39 mouse cellular contexts compared by ENCODE assay signal in the genomic region with DNA sequence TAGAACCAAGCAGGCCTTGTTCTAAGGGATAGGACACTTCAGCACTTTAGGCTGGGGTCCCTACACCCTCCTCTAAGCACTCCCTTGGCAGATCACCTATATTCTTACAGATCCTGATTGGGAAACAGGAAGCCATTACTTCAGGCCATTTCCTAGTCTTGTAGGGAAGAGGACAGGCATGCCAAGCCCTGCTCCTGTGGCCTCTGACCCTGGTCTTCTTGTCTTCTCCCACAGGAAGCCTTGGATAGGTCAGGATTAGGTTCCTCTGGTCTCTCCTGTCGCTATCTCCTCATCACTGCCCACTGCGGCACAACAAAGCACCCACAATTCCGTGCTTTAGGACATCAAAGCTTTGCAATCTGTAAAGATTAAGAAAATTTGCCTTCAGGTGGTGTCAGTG. TPM values are rescaled to one million over a fixed set of nuclear protein-coding genes. Genes with fewer than 3 reads are reported as not detected.
DNase-seq lines count a peak whose midpoint lies in the region; ATAC-seq and TF ChIP-seq lines count a peak whose summit lies in the region.
"Had no signal": no experiment of that assay in that cellular context is flagged by ENCODE, and none has a peak within 500 bp of the region (broad histone marks: within the 10 kb centered on the region; RNA-seq: fewer than 3 reads in every experiment).

No protein-coding gene starts in this region.

- H3K9ac ChIP-seq in intestine, postnatal 0 days (ENCODE audit: low read depth, low read length) = no peak overlapping the region
- H3K9ac ChIP-seq in midbrain, embryonic 15.5 days = no peak overlapping the region
- H3K9ac ChIP-seq: embryonic facial prominence, embryonic 12.5 days; heart, embryonic 15.5 days; hindbrain, embryonic 14.5 days; liver, embryonic 12.5 days; liver, postnatal 0 days; midbrain, embryonic 13.5 days; neural tube, embryonic 15.5 days had no signal

- WGBS in kidney, adult 2 months = 72% methylated on average over 3 of the region's 3 CpGs
- WGBS in intestine, postnatal 0 days = 73% methylated on average over 3 of the region's 3 CpGs
- WGBS in midbrain, embryonic 15.5 days = 86% methylated on average over 3 of the region's 3 CpGs

- ATAC-seq in intestine, postnatal 0 days = no peak
- no peak for ATAC-seq in midbrain, embryonic 15.5 days (replicated peaks)
- ATAC-seq: forebrain, embryonic 14.5 days; liver, embryonic 12.5 days; liver, postnatal 0 days; midbrain, embryonic 13.5 days had no signal

- DNase-seq in gastrocnemius, adult 2 months = no peak
- no peak for DNase-seq in gastrocnemius, postnatal 25 days
- peak; percentile 57 for DNase-seq in kidney, adult 2 months
- no peak for DNase-seq in kidney, adult 8-10 months
- DNase-seq in kidney, postnatal 10 days = peak; percentile 33
- no peak for DNase-seq in neural tube, embryonic 10.5 days (ENCODE audit: extremely low spot score, low spot score)
- DNase-seq: adrenal gland, postnatal 25 days; cerebellum, adult 2 months; cerebellum, postnatal 14 days; left cerebral cortex, postnatal 4 days; liver, postnatal 0 days; lung, postnatal 36 days; retina, postnatal 1 day; right cerebral cortex, postnatal 14 days; thymus, postnatal 14 days had no signal

- H3K4me3 ChIP-seq in gastrocnemius, adult 2 months = no peak overlapping the region
- H3K4me3 ChIP-seq in kidney, adult 2 months (ENCODE audit: insufficient read depth, low read depth, low read length) = no peak overlapping the region
- no peak overlapping the region for H3K4me3 ChIP-seq in intestine, postnatal 0 days (ENCODE audit: low read depth, low read length)
- H3K4me3 ChIP-seq in midbrain, embryonic 15.5 days = no peak overlapping the region
- H3K4me3 ChIP-seq: embryonic facial prominence, embryonic 12.5 days; heart, embryonic 15.5 days; liver, embryonic 12.5 days; megakaryocyte, embryonic 14.5 days; midbrain, embryonic 13.5 days; neural tube, embryonic 15.5 days had no signal

- intact Hi-C loops in gastrocnemius, adult 2 months (cut with DNase I) = no loop called here

- peak overlapping the region; percentile 24; the same call in 1 of the 2 replicates for H3K27ac ChIP-seq in gastrocnemius, adult 2 months
- H3K27ac ChIP-seq in kidney, adult 2 months (ENCODE audit: insufficient read depth, low read depth, low read length) = peak overlapping the region; percentile 70
- no peak overlapping the region for H3K27ac ChIP-seq in intestine, postnatal 0 days (ENCODE audit: low read depth, low read length)
- H3K27ac ChIP-seq in midbrain, embryonic 15.5 days = no peak overlapping the region
- H3K27ac ChIP-seq: embryonic facial prominence, embryonic 12.5 days; heart, embryonic 15.5 days; hindbrain, embryonic 14.5 days; liver, embryonic 12.5 days; midbrain, embryonic 13.5 days; neural tube, embryonic 15.5 days had no signal

- no peak for TF ChIP-seq CTCF in gastrocnemius, adult 2 months (IDR thresholded peaks at IDR 0.05)
- no peak for TF ChIP-seq CTCF in kidney, adult 2 months (conservative IDR thresholded peaks at IDR 0.05; ENCODE audit: insufficient read depth, insufficient read length, low read depth, low read length)
- TF ChIP-seq CTCF in intestine, postnatal 0 days (IDR thresholded peaks at IDR 0.05; ENCODE audit: low read depth) = no peak

- no peaks in the 10 kb centered on the region for H3K9me3 ChIP-seq in intestine, postnatal 0 days (ENCODE audit: control insufficient read depth)
- H3K9me3 ChIP-seq in midbrain, embryonic 15.5 days = no peaks in the 10 kb centered on the region
- H3K9me3 ChIP-seq: embryonic facial prominence, embryonic 12.5 days; G1E; heart, embryonic 15.5 days; liver, embryonic 12.5 days; midbrain, embryonic 13.5 days; neural tube, embryonic 15.5 days had no signal

- H3K27me3 ChIP-seq in kidney, adult 2 months (replicated peaks; ENCODE audit: control insufficient read depth, insufficient read depth, low read length) = no peaks in the 10 kb centered on the region
- no peaks in the 10 kb centered on the region for H3K27me3 ChIP-seq in intestine, postnatal 0 days (replicated peaks; ENCODE audit: control insufficient read depth, insufficient read depth, low read length)
- H3K27me3 ChIP-seq in midbrain, embryonic 15.5 days (replicated peaks) = peaks cover 1% of the 10 kb centered on the region; the same call in 1 of the 2 replicates
- H3K27me3 ChIP-seq: heart, embryonic 15.5 days; midbrain, embryonic 13.5 days; neural tube, embryonic 15.5 days had no signal

- peaks cover 3% of the 10 kb centered on the region; the same call in 1 of the 2 replicates for H3K4me1 ChIP-seq in kidney, adult 2 months (ENCODE audit: control insufficient read depth, insufficient read depth, low read length)
- no peaks in the 10 kb centered on the region for H3K4me1 ChIP-seq in intestine, postnatal 0 days (replicated peaks; ENCODE audit: control insufficient read depth, insufficient read depth, low read length)
- peaks cover 5% of the 10 kb centered on the region for H3K4me1 ChIP-seq in midbrain, embryonic 15.5 days
- H3K4me1 ChIP-seq: embryonic facial prominence, embryonic 12.5 days; neural tube, embryonic 15.5 days had no signal

- H3K36me3 ChIP-seq in kidney, adult 2 months (ENCODE audit: control insufficient read depth, insufficient read depth, low read length) = no peaks in the 10 kb centered on the region
- H3K36me3 ChIP-seq in intestine, postnatal 0 days (ENCODE audit: control insufficient read depth, insufficient read depth) = no peaks in the 10 kb centered on the region
- H3K36me3 ChIP-seq in midbrain, embryonic 15.5 days (replicated peaks) = no peaks in the 10 kb centered on the region
- H3K36me3 ChIP-seq: embryonic facial prominence, embryonic 12.5 days; G1E; heart, embryonic 15.5 days; liver, embryonic 12.5 days; midbrain, embryonic 13.5 days; neural tube, embryonic 15.5 days had no signal

- no peak for TF ChIP-seq POLR2A in kidney, adult 2 months (IDR thresholded peaks at IDR 0.05; ENCODE audit: low read depth, low read length)

- no peak overlapping the region for H3K4me2 ChIP-seq in intestine, postnatal 0 days (replicated peaks; ENCODE audit: low read depth)
- H3K4me2 ChIP-seq in midbrain, embryonic 15.5 days = no peak overlapping the region
- H3K4me2 ChIP-seq: embryonic facial prominence, embryonic 12.5 days; heart, embryonic 15.5 days; hindbrain, embryonic 14.5 days; liver, embryonic 12.5 days; midbrain, embryonic 13.5 days; neural tube, embryonic 15.5 days had no signal

RNA-seq across cellular contexts. Expression of a gene that starts 3.9 kb away (rescaled TPM):
- total RNA-seq in gastrocnemius, adult 2 months (2021) = not detected
- total RNA-seq in gastrocnemius, postnatal 25 days (2021) = not detected
- not detected in 2 replicates for polyA plus RNA-seq in kidney, adult 2 months (2012; rRNA removed)
- polyA plus RNA-seq in intestine, postnatal 0 days (2015; fragmentation: Nextera tagmentation; extraction: Ambion mirVana) = not detected in 2 replicates
- polyA plus RNA-seq in midbrain, embryonic 15.5 days (2015; fragmentation: Nextera tagmentation; extraction: Ambion mirVana) = not detected in 2 replicates
- total RNA-seq: adrenal gland, postnatal 25 days; G1E; gastrocnemius, adult 18-20 months; gastrocnemius, postnatal 4 days; hematopoietic stem cell, adult 5-6 weeks; layer of hippocampus, adult 8-10 months; layer of hippocampus, postnatal 25 days; left cerebral cortex, postnatal 4 days; monocyte, adult 5-6 weeks had no signal
- polyA plus RNA-seq: brain, embryonic 14.5 days; cerebellum, adult 2 months; embryonic facial prominence, embryonic 12.5 days; forebrain, embryonic 14.5 days; frontal cortex, adult 2 months; G1E; heart, embryonic 15.5 days; hindbrain, embryonic 14.5 days; limb, embryonic 14.5 days; liver, embryonic 12.5 days; liver, postnatal 0 days; lung, embryonic 16.5 days; midbrain, embryonic 13.5 days; neural tube, embryonic 15.5 days; small intestine, adult 2 months; stomach, embryonic 16.5 days; urinary bladder, adult 2 months had no signal

RNA-seq across cellular contexts. Expression of a gene that starts 7.1 kb away (rescaled TPM):
- 10 to 100 TPM in 1 of 2 experiments, 1 to 10 TPM in 1; 5.8 to 13.1 TPM for total RNA-seq in gastrocnemius, adult 2 months (2021)
- 10 to 100 TPM; 23.5 to 30.1 TPM for total RNA-seq in gastrocnemius, postnatal 25 days (2021)
- 16.8 and 17.0 TPM in 2 replicates for polyA plus RNA-seq in kidney, adult 2 months (2012; rRNA removed)
- 16.5 and 17.8 TPM in 2 replicates for polyA plus RNA-seq in intestine, postnatal 0 days (2015; fragmentation: Nextera tagmentation; extraction: Ambion mirVana)
- 10.2 and 10.9 TPM in 2 replicates for polyA plus RNA-seq in midbrain, embryonic 15.5 days (2015; fragmentation: Nextera tagmentation; extraction: Ambion mirVana)
- polyA plus RNA-seq: G1E had no signal

RNA-seq across cellular contexts. Expression of a gene that starts 22.5 kb away (rescaled TPM):
- total RNA-seq in gastrocnemius, adult 2 months (2021) = 100 to 1,000 TPM; 145 to 194 TPM
- total RNA-seq in gastrocnemius, postnatal 25 days (2021) = 100 to 1,000 TPM; 147 to 165 TPM
- 24.3 and 28.1 TPM in 2 replicates for polyA plus RNA-seq in kidney, adult 2 months (2012; rRNA removed)
- polyA plus RNA-seq in intestine, postnatal 0 days (2015; fragmentation: Nextera tagmentation; extraction: Ambion mirVana) = 41.0 and 42.7 TPM in 2 replicates
- polyA plus RNA-seq in midbrain, embryonic 15.5 days (2015; fragmentation: Nextera tagmentation; extraction: Ambion mirVana) = 94.4 and 95.1 TPM in 2 replicates

Comparison
In these comparisons a context has a peak if more than half of its experiments do, and no peak if none do; other contexts are left out.
1. DNase-seq: peak in kidney, adult 2 months (single experiment) and kidney, postnatal 10 days (single experiment); none in gastrocnemius, adult 2 months (single experiment), gastrocnemius, postnatal 25 days (single experiment), kidney, adult 8-10 months (0 of 2) and neural tube, embryonic 10.5 days (single experiment).
2. H3K27ac ChIP-seq: peak in gastrocnemius, adult 2 months (single experiment) and kidney, adult 2 months (single experiment); none in intestine, postnatal 0 days (single experiment) and midbrain, embryonic 15.5 days (single experiment).